Mouse (Mus musculus) myocyte (in vitro differentiated cells): Measurements from ENCODE around the gene Ublcp1. TPM values are rescaled to one million over a fixed set of nuclear protein-coding genes. Genes with fewer than 3 reads are reported as not detected.
A peak's percentile ranks its signal among the peaks of the same experiment; 100 is the strongest.
"Not testable (repeated sequence)": the region's sequence is repeated elsewhere in the genome, so short reads cannot be mapped to it uniquely, and the experiment has no call there.

Source experiments
- H3K27me3 ChIP-seq: one replicate; pipeline ENCODE4 v1.6.1; 2011; ENCODE audit not compliant: control insufficient read depth, insufficient read depth, insufficient read length
- H3K36me3 ChIP-seq: one replicate; pipeline ENCODE4 v1.6.1; 2011; ENCODE audit not compliant: control insufficient read depth, insufficient read depth
- H3K4me2 ChIP-seq: one replicate; pipeline ENCODE4 v1.6.1; 2011; ENCODE audit warnings: low read depth, control low read depth
- H3K4me3 ChIP-seq: one replicate; pipeline ENCODE4 v1.5.1; 2011; ENCODE audit warnings: mild to moderate bottlenecking, control low read depth, moderate library complexity
- H3K79me2 ChIP-seq: one replicate; pipeline ENCODE4 v1.6.1; 2011; ENCODE audit not compliant: control insufficient read depth, insufficient read depth
- H3ac ChIP-seq: one replicate; pipeline ENCODE4 v1.6.1; 2011; ENCODE audit not compliant: control insufficient read depth, insufficient read length
- CEBPB ChIP-seq: IDR thresholded peaks from 2 replicates; pipeline ENCODE4 v1.6.1; 2011; ENCODE audit warnings: mild to moderate bottlenecking, moderate library complexity; ENCODE audit not compliant: poor library complexity, insufficient read depth, severe bottlenecking
- E2F4 ChIP-seq: IDR thresholded peaks from one replicate; pipeline ENCODE4 v1.6.1; 2011; ENCODE audit warnings: mild to moderate bottlenecking, control low read depth, moderate library complexity; ENCODE audit not compliant: insufficient read depth
- MAX ChIP-seq: IDR thresholded peaks from one replicate; pipeline ENCODE4 v1.6.1; 2011; ENCODE audit warnings: low read depth, mild to moderate bottlenecking, control low read depth
- MYOD1 ChIP-seq, 3 experiments: IDR thresholded peaks; one replicate each; pipeline ENCODE4 v1.6.1; 2011; ENCODE audit warnings: control low read depth in 2 of 3, low read depth in 2 of 3, mild to moderate bottlenecking in 2 of 3, moderate library complexity in 1 of 3; ENCODE audit not compliant: insufficient read length in 2 of 3, control insufficient read depth in 1 of 3
- MYOG ChIP-seq, 3 experiments: IDR thresholded peaks; one replicate each; pipeline ENCODE4 v1.6.1; 2011; ENCODE audit warnings: control low read depth in 2 of 3, low read depth in 2 of 3, mild to moderate bottlenecking in 2 of 3; ENCODE audit not compliant: insufficient read length in 2 of 3, control insufficient read depth in 1 of 3, insufficient read depth in 1 of 3
- POLR2A ChIP-seq: IDR thresholded peaks from one replicate; pipeline ENCODE4 v1.6.1; 2011; ENCODE audit warnings: low read depth, mild to moderate bottlenecking, control low read depth, moderate library complexity; ENCODE audit not compliant: insufficient read length
- POLR2AphosphoS2 ChIP-seq: IDR thresholded peaks from one replicate; pipeline ENCODE4 v1.6.1; 2011; ENCODE audit warnings: low read depth, control low read depth; ENCODE audit not compliant: insufficient read length
- REST ChIP-seq: IDR thresholded peaks from one replicate; pipeline ENCODE4 v1.6.1; 2011; ENCODE audit warnings: mild to moderate bottlenecking, control low read depth, moderate library complexity; ENCODE audit not compliant: insufficient read depth, insufficient read length
- SRF ChIP-seq: IDR thresholded peaks from one replicate; pipeline ENCODE4 v1.6.1; 2011; ENCODE audit warnings: low read depth; ENCODE audit not compliant: control insufficient read depth, insufficient read length
- TCF12 ChIP-seq: IDR thresholded peaks from one replicate; pipeline ENCODE4 v1.6.1; 2011; ENCODE audit warnings: mild to moderate bottlenecking, control low read depth; ENCODE audit not compliant: poor library complexity, insufficient read depth, severe bottlenecking
- TCF3 ChIP-seq: IDR thresholded peaks from one replicate; pipeline ENCODE4 v1.6.1; 2011; ENCODE audit warnings: low read depth, control low read depth; ENCODE audit not compliant: insufficient read length
- USF1 ChIP-seq: IDR thresholded peaks from one replicate; pipeline ENCODE4 v1.6.1; 2011; ENCODE audit warnings: low read depth, mild to moderate bottlenecking, control low read depth, moderate library complexity
- polyA plus RNA-seq: library from polyadenylated mRNA; unstranded; fragments of >200 nt; fragmentation: generic; extraction: Trizol; gene quantifications from one replicate; pipeline ENCODE4 v1.2.1, GENCODE M21; 2012; ENCODE audit warnings: missing spikeins

Gene Ublcp1
- polyA plus RNA-seq, 1 experiment: 13.0 TPM

DNA sequence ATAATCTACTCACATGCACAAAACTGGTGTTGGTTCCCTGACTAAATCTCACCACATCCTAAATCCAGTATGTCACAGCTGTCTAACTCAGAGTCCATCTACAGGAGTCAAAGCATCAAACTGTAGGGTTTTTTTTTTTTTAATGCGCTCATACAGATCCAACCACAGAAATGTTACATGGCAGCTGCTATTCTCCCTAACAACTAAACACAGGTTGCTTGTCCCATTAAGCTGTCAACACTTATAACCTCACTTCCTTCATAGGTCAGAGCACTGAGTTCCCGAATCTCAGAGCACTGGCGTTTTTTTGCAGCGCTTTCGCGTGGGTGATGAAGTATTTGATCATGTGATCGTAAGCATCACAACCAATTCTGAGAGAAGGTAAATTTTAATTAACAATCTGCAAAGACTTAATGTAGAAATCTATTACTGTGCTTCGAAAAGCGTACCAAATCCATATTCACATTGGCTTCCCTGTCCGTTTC, 1.9 kb downstream of the Ublcp1 start:
- H3K27me3 ChIP-seq: no peaks in the 10 kb centered on the region
- H3K36me3 ChIP-seq: peaks cover 9% of the 10 kb centered on the region
- H3K4me2 ChIP-seq: peak overlapping the region; percentile 95
- TF ChIP-seq MAX: no peak
- no peak for TF ChIP-seq POLR2AphosphoS2
- TF ChIP-seq POLR2A: no peak
- TF ChIP-seq REST: no peak
- peak; percentile 20 for TF ChIP-seq TCF12
- TF ChIP-seq SRF: no peak
- peak in 2 of 3 experiments; percentile 28 to 62 for TF ChIP-seq MYOD1 (IDR thresholded peaks at IDR 0.05; ENCODE audit: control insufficient read depth in 1 of 3, insufficient read length in 2 of 3, low read depth in 2 of 3)
- TF ChIP-seq E2F4: no peak
- peak in 2 of 3 experiments; percentile 9 to 21 for TF ChIP-seq MYOG (IDR thresholded peaks at IDR 0.05; ENCODE audit: control insufficient read depth in 1 of 3, insufficient read depth in 1 of 3, insufficient read length in 2 of 3, low read depth in 2 of 3)
- no peak for TF ChIP-seq CEBPB
- TF ChIP-seq TCF3: no peak
- peak; percentile 17 for TF ChIP-seq USF1
- peaks cover 5% of the 10 kb centered on the region for H3K79me2 ChIP-seq
- no peak overlapping the region for H3K4me3 ChIP-seq
- H3ac ChIP-seq: no peak overlapping the region

DNA sequence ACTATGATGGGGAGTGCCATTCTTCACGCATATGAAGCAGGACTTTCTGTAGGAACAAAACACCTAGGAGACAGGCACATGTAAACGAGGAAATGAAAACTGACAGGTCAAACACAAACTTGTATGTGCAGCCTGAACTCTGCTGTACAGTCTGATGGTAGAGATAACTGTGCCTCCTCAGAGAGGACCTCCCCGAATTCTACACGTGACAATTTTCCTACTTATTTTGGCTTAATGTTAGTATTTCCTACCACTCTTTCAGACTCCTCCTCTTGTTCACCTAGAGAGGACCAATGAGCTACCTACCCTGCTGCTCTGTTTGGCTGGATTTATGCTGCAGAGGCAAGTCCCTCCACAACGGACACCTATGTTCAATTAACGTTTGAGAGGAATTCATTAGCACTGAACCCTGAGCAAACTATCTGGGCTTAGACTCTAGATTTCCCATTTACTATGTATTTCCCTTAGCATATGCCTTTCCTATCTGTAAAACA, 3.3 kb downstream of the Ublcp1 start:
- Histone ChIP-seq H3K36me3 (peaks cover 9% of the 10 kb centered on the region), H3K79me2 (peaks cover 5% of the 10 kb centered on the region), H3K4me3 (no peak overlapping the region), H3K4me2 (no peak overlapping the region), H3ac (no peak overlapping the region), H3K27me3 (no peaks in the 10 kb centered on the region)
- no peak for TF ChIP-seq REST
- TF ChIP-seq POLR2A: no peak

DNA sequence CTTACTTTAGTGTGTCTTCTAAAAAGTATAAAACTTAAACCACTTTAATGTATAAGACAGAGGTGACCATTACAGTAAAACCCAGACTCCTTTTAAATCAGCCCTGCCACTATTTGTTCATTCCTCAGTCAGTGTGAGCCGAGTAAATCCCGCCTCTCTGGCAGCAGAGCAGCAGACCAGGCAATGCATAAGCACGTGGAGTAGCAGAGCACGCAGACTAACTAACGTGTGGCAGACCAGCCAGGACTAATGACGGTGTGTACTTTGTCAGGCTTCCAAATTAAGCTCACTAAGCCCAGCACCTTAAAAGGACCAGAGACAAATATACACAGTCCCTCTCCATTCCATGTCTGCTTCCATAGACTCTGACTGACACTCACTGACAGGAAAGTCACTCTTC, 8.8 kb downstream of the Ublcp1 start:
- Histone ChIP-seq H3K4me3 (no peak overlapping the region), H3ac (no peak overlapping the region), H3K4me2 (no peak overlapping the region), H3K79me2 (no peaks in the 10 kb centered on the region), H3K36me3 (peaks cover 50% of the 10 kb centered on the region), H3K27me3 (no peaks in the 10 kb centered on the region)
- TF ChIP-seq POLR2A (no peak), MYOG (IDR thresholded peaks at IDR 0.05; ENCODE audit: control insufficient read depth in 1 of 3, insufficient read depth in 1 of 3, insufficient read length in 2 of 3, low read depth in 2 of 3) (no peak)

DNA sequence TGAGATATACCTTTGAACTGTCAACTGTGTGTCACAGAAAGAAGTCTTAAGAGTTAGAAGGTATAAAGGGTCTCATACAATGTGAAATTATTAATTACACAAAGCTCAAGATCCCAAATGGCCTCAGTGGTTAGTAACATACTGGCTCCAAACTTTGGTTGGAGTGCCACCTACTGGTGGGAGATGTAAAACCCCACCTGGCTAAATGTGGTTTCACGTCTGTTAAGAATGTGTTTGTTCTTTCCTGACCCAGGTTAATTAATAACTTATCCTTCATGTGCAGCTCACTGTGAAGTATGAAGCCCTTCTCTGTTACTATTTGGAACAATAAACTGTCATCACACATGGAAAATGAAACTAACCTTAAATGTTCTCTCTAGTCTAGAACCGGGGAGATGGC, 16.9 kb downstream of the Ublcp1 start:
- H3K4me3 ChIP-seq: no peak overlapping the region
- H3K27me3 ChIP-seq: no peaks in the 10 kb centered on the region
- TF ChIP-seq MAX: no peak
- no peak for TF ChIP-seq REST
- TF ChIP-seq POLR2A: no peak
- no peak for TF ChIP-seq TCF12
- no peak for TF ChIP-seq TCF3
- no peak for TF ChIP-seq MYOG (IDR thresholded peaks at IDR 0.05; ENCODE audit: control insufficient read depth in 1 of 3, insufficient read depth in 1 of 3, insufficient read length in 2 of 3, low read depth in 2 of 3)
- TF ChIP-seq POLR2AphosphoS2: no peak
- TF ChIP-seq CEBPB: no peak
- TF ChIP-seq MYOD1 (IDR thresholded peaks at IDR 0.05; ENCODE audit: control insufficient read depth in 1 of 3, insufficient read length in 2 of 3, low read depth in 2 of 3): no peak
- TF ChIP-seq E2F4: no peak
- TF ChIP-seq USF1: no peak
- H3K79me2 ChIP-seq: no peaks in the 10 kb centered on the region
- no peak overlapping the region for H3ac ChIP-seq
- peaks cover 20% of the 10 kb centered on the region for H3K36me3 ChIP-seq
- no peak overlapping the region for H3K4me2 ChIP-seq

DNA sequence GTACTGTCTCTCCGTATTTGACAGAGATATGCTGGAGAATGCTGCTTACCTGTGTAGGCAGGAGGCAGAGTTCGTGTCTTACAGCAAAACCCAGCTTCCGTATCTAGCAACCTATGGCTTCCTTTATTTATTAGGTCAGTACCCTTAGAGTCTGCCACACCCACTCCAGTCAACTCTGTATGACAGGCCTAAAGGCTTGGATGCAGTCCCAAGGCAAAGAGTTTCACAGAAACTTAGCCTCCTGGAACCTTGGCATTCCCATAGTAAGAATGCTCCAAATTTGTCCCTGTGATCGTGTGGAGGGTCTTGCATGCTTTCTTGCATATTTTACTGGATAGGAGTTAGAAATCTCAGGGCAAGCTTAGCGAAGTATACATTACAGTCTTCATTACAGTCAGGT, 18.3 kb downstream of the Ublcp1 start:
- H3K36me3 ChIP-seq, H3ac ChIP-seq, H3K27me3 ChIP-seq, H3K79me2 ChIP-seq, H3K4me3 ChIP-seq, H3K4me2 ChIP-seq: not testable (repeated sequence)

DNA sequence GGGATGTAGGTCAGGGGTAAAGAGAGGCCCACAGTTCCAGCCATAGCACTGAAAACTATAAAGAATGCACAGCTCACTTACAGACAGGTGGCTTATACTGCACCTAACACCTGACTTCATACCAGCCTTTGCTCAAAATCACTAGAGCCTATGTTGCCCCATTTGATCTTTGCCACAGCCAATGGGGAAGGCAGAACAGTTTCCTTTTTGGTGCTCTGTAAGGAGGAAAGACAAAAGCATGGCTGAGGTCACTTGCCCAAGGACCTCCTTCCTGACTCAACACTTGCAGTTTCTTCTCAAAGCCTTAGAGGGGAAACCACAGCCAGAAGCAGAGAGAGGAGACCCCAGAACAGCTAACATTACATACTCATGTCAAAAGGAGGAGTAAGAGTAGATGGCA, 19.3 kb downstream of the Ublcp1 start:
- Histone ChIP-seq H3K27me3 (no peaks in the 10 kb centered on the region), H3K79me2 (no peaks in the 10 kb centered on the region), H3ac (no peak overlapping the region), H3K4me3 (no peak overlapping the region), H3K4me2 (no peak overlapping the region), H3K36me3 (peaks cover 4% of the 10 kb centered on the region)
- TF ChIP-seq TCF12 (no peak), POLR2AphosphoS2 (no peak), E2F4 (no peak), TCF3 (no peak), USF1 (no peak), POLR2A (no peak), CEBPB (no peak), MAX (no peak), MYOD1 (IDR thresholded peaks at IDR 0.05; ENCODE audit: control insufficient read depth in 1 of 3, insufficient read length in 2 of 3, low read depth in 2 of 3) (no peak), SRF (no peak), REST (no peak), MYOG (IDR thresholded peaks at IDR 0.05; ENCODE audit: control insufficient read depth in 1 of 3, insufficient read depth in 1 of 3, insufficient read length in 2 of 3, low read depth in 2 of 3) (no peak)
